Mouse (Mus musculus): ENCODE measurements around the gene Dnmt3l. TPM values are rescaled to one million over a fixed set of nuclear protein-coding genes. Genes with fewer than 3 reads are reported as not detected.

Dnmt3l gene
- total and polyA plus RNA-seq, 3 experiments = 0.10 to 0.21 TPM; not detected in 1

- no peaks in the 10 kb centered on the region for H3K4me1 ChIP-seq (ENCODE audit: control insufficient read depth, insufficient read depth, low read length)
- H3K36me3 ChIP-seq (ENCODE audit: control insufficient read depth, insufficient read depth, low read length) = no peaks in the 10 kb centered on the region
- H3K27ac ChIP-seq = no peak overlapping the region
- H3K27me3 ChIP-seq (ENCODE audit: control insufficient read depth, insufficient read depth, low read length) = no peaks in the 10 kb centered on the region
- H3K4me3 ChIP-seq = no peak overlapping the region
- H3K9ac ChIP-seq (ENCODE audit: low read depth, low read length) = no peak overlapping the region
- DNase-seq = no peak
- intact Hi-C loops (cut with DNase I) = no loop called here
- WGBS = 74% methylated on average over 4 of the region's 4 CpGs
- TF ChIP-seq CTCF (IDR thresholded peaks at IDR 0.05) (no peak), EP300 (IDR thresholded peaks at IDR 0.05; ENCODE audit: insufficient read depth, low read depth, low read length) (no peak), POLR2A (IDR thresholded peaks at IDR 0.05; ENCODE audit: insufficient read depth, low read depth, low read length) (no peak)
- H3K79me2 ChIP-seq (replicated peaks; ENCODE audit: control insufficient read depth, insufficient read depth, low read length) = no peaks in the 10 kb centered on the region
Observed at GRCm38 (mm10) chr10:78037139-78037538, 4.6 kb upstream of the Dnmt3l start.

GRCm38 (mm10) chr10:78042096-78042495, 349 bp downstream of the Dnmt3l start:
- intact Hi-C loops (cut with DNase I) = no loop called here
- Histone ChIP-seq H3K79me2 (replicated peaks; ENCODE audit: control insufficient read depth, insufficient read depth, low read length) (no peaks in the 10 kb centered on the region), H3K27ac (no peak overlapping the region), H3K4me1 (ENCODE audit: control insufficient read depth, insufficient read depth, low read length) (no peaks in the 10 kb centered on the region), H3K9ac (ENCODE audit: low read depth, low read length) (no peak overlapping the region), H3K27me3 (ENCODE audit: control insufficient read depth, insufficient read depth, low read length) (no peaks in the 10 kb centered on the region), H3K4me3 (no peak overlapping the region), H3K36me3 (ENCODE audit: control insufficient read depth, insufficient read depth, low read length) (no peaks in the 10 kb centered on the region)
- no peak for TF ChIP-seq EP300 (IDR thresholded peaks at IDR 0.05; ENCODE audit: insufficient read depth, low read depth, low read length)
- TF ChIP-seq POLR2A (IDR thresholded peaks at IDR 0.05; ENCODE audit: insufficient read depth, low read depth, low read length) = no peak
- no peak for TF ChIP-seq CTCF (IDR thresholded peaks at IDR 0.05)
- 74% methylated on average over 7 of the region's 7 CpGs for WGBS
- DNase-seq = no peak

GRCm38 (mm10) chr10:78042697-78043405, 1.1 kb downstream of the Dnmt3l start:
- Histone ChIP-seq H3K9ac (ENCODE audit: low read depth, low read length) (no peak overlapping the region), H3K36me3 (ENCODE audit: control insufficient read depth, insufficient read depth, low read length) (no peaks in the 10 kb centered on the region), H3K27me3 (ENCODE audit: control insufficient read depth, insufficient read depth, low read length) (no peaks in the 10 kb centered on the region), H3K79me2 (replicated peaks; ENCODE audit: control insufficient read depth, insufficient read depth, low read length) (no peaks in the 10 kb centered on the region), H3K4me3 (no peak overlapping the region), H3K4me1 (ENCODE audit: control insufficient read depth, insufficient read depth, low read length) (no peaks in the 10 kb centered on the region), H3K27ac (no peak overlapping the region)
- 60% methylated on average over 14 of the region's 14 CpGs for WGBS
- no peak for DNase-seq
- intact Hi-C loops (cut with DNase I) = no loop called here
- TF ChIP-seq POLR2A (IDR thresholded peaks at IDR 0.05; ENCODE audit: insufficient read depth, low read depth, low read length) (no peak), CTCF (IDR thresholded peaks at IDR 0.05) (no peak), EP300 (IDR thresholded peaks at IDR 0.05; ENCODE audit: insufficient read depth, low read depth, low read length) (no peak)

- intact Hi-C loops (cut with DNase I) = no loop called here
- Histone ChIP-seq H3K79me2 (replicated peaks; ENCODE audit: control insufficient read depth, insufficient read depth, low read length) (no peaks in the 10 kb centered on the region), H3K27me3 (ENCODE audit: control insufficient read depth, insufficient read depth, low read length) (no peaks in the 10 kb centered on the region), H3K4me3 (no peak within 1 kb of the TSS), H3K4me1 (ENCODE audit: control insufficient read depth, insufficient read depth, low read length) (no peaks in the 10 kb centered on the region), H3K9ac (ENCODE audit: low read depth, low read length) (no peak within 1 kb of the TSS), H3K27ac (no peak within 1 kb of the TSS), H3K36me3 (ENCODE audit: control insufficient read depth, insufficient read depth, low read length) (no peaks in the 10 kb centered on the region)
- DNase-seq = peak; percentile 65 to 70
- WGBS = 8% methylated on average over 27 of the region's 27 CpGs
- TF ChIP-seq CTCF (IDR thresholded peaks at IDR 0.05) = peak; percentile 90
- TF ChIP-seq POLR2A (IDR thresholded peaks at IDR 0.05; ENCODE audit: insufficient read depth, low read depth, low read length) = no peak
Observed at GRCm38 (mm10) chr10:78043406-78043836, 1.7 kb downstream of the Dnmt3l start, which contains the start of gene Aire. TSS of gene Aire (minus strand) at chr10:78043610.

GRCm38 (mm10) chr10:78044531-78044930, 2.8 kb downstream of the Dnmt3l start:
- Histone ChIP-seq H3K27ac (no peak overlapping the region), H3K4me1 (ENCODE audit: control insufficient read depth, insufficient read depth, low read length) (no peaks in the 10 kb centered on the region), H3K27me3 (ENCODE audit: control insufficient read depth, insufficient read depth, low read length) (no peaks in the 10 kb centered on the region), H3K9ac (ENCODE audit: low read depth, low read length) (no peak overlapping the region), H3K36me3 (ENCODE audit: control insufficient read depth, insufficient read depth, low read length) (no peaks in the 10 kb centered on the region), H3K4me3 (no peak overlapping the region), H3K79me2 (replicated peaks; ENCODE audit: control insufficient read depth, insufficient read depth, low read length) (no peaks in the 10 kb centered on the region)
- DNase-seq = no peak
- intact Hi-C loops (cut with DNase I) = no loop called here
- no peak for TF ChIP-seq CTCF (IDR thresholded peaks at IDR 0.05)
- WGBS = 71% methylated on average over 1 of the region's 1 CpGs

- no peak overlapping the region for H3K9ac ChIP-seq (ENCODE audit: low read depth, low read length)
- no peaks in the 10 kb centered on the region for H3K27me3 ChIP-seq (ENCODE audit: control insufficient read depth, insufficient read depth, low read length)
- intact Hi-C loops (cut with DNase I) = no loop called here
- TF ChIP-seq CTCF (IDR thresholded peaks at IDR 0.05) (no peak), POLR2A (IDR thresholded peaks at IDR 0.05; ENCODE audit: insufficient read depth, low read depth, low read length) (no peak), EP300 (IDR thresholded peaks at IDR 0.05; ENCODE audit: insufficient read depth, low read depth, low read length) (no peak)
- WGBS = 89% methylated on average over 4 of the region's 4 CpGs
- H3K4me3 ChIP-seq = no peak overlapping the region
- no peaks in the 10 kb centered on the region for H3K79me2 ChIP-seq (replicated peaks; ENCODE audit: control insufficient read depth, insufficient read depth, low read length)
- H3K4me1 ChIP-seq (ENCODE audit: control insufficient read depth, insufficient read depth, low read length) = no peaks in the 10 kb centered on the region
- no peak overlapping the region for H3K27ac ChIP-seq
- no peak for DNase-seq
- H3K36me3 ChIP-seq (ENCODE audit: control insufficient read depth, insufficient read depth, low read length) = no peaks in the 10 kb centered on the region
Observed at GRCm38 (mm10) chr10:78046388-78046787, 4.6 kb downstream of the Dnmt3l start.
